Mouse (Mus musculus) ovary, postnatal 10 days (tissue): ENCODE data around the gene Bmpr2.

Source experiments
- DNase-seq: peaks from one replicate; pipeline ENCODE4 v3.0.0; 2022; ENCODE audit warnings: low spot score

Gene Bmpr2

DNA sequence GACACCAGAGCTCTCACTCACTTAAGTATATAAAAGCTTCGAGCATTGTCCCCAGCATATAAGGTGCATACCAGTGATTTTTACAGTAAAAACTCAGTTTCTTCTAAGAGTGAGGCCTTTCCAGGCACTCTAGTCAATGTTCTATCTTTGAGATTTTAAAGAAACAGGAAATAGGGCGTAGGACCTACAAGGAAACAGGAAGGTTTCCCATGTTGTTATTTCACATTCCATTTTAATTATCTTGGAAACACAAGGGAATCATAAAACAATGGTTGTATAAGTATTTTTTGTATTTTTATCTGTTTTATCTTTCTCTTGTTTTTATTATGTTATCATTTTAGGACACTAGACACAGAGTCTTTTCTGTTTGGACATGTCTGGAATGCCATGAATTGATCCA is 34.7 kb downstream of the Bmpr2 start:
- no peak for DNase-seq

DNA sequence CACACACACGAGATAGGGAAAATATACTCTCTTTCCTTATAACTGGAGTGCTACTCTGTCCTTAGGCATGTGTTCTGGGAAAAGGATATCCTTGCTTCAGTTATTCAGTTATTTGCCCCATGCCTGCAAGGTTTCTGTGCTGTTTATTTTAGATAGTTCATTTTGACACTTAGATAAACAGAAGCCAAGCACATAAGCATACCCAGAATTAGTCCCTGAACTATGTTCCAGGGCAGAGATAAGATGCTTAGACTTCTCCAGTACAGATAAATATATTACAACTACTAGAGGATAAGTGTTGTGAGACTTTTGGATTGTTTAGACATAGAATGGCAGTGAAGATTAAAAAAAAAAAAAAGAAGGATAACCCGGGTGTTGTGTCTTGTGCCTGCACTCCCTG is 41.2 kb downstream of the Bmpr2 start:
- DNase-seq, result no peak

DNA sequence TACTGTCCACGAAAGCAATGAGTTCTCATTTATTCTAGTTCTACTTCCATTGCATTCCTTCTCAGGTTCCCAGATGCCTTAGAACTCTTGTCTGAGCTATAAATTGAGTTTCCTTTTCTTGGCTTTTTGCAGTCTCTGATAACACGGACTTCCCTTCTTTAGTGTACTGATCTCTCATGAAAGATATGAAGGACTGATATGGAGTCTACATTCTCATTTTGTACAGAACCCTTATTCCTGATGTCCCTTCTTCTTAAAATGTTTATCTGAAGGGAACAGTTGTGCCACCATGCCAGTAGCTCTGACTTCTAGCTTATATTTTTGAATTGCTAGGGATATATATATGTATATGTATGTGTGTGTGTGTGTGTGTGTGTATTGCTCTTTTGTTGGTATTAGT is 46.7 kb downstream of the Bmpr2 start:
- DNase-seq, result no peak

DNA sequence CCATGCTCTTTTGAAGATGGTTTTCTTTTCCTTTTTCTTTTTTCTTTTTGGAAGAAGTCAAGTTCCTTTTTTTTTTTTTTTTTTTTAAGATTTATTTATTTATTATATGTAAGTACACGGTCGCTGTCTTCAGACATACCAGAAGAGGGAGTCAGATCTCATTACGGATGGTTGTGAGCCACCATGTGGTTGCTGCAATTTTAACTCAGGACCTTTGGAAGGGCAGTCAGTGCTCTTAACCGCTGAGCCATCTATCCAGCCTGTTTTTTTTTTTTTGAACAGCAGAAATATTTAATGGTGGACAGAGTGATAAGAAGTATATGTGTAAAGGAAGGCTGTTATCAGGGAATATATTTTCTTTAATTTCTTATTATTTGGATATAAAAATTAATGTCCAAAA is 49.6 kb downstream of the Bmpr2 start:
- no peak for DNase-seq

DNA sequence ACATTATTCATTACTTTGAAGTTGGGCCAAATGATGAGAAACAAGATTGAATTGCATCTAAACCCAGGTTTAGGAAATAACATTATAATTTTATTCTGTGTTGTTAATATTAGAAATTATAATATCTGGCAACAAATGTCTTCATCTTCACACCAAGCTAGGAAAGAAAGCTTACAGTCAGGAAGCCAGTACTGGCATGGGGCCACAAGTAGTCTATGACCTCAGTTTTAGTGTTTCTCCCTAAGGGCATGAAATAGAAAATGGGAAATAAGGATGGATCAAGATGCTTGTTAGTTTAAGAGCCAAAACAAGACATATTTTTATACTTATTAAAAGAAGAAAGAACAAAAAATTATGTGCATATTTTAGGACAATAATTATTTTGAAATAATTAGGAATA is 62.2 kb downstream of the Bmpr2 start:
- DNase-seq, result no peak

DNA sequence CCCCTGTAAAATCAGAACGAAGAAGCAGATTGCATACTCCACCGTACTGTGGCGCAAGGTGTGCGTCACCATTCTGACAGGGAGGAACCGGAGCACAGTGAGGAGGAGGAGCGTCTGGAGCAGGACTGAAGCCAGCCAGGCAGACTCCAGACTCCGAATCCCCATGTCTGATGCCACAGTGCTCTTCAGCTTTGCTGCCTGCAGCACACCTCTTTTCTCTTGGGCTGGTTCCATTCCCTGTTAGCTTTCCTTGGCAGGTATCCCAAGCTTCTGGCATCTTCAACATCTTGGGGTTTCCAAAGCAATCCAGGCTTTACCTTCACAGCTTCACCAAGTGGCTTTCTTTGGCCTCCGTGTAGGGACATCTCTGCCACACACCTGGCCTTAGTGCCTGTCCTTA is 63.4 kb downstream of the Bmpr2 start:
- DNase-seq, result no peak

DNA sequence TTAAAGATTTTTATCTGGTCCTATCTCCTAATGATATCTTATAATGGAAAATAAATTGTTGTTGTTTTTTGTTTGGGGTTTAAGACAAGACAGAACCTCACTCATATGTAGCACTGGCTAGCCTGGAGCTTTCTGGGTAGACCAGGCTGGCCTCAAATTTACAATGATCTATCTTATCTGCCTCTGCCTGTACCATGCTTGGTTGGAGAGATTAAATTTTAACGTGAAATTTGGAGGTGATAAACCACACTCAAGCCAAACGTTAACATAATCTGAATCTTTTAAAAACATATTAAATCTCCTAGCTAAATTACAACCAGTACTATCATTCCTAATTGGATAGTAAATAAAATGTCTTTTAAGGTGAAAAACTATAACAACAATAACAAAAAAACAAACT is 66.2 kb downstream of the Bmpr2 start:
- no peak for DNase-seq

DNA sequence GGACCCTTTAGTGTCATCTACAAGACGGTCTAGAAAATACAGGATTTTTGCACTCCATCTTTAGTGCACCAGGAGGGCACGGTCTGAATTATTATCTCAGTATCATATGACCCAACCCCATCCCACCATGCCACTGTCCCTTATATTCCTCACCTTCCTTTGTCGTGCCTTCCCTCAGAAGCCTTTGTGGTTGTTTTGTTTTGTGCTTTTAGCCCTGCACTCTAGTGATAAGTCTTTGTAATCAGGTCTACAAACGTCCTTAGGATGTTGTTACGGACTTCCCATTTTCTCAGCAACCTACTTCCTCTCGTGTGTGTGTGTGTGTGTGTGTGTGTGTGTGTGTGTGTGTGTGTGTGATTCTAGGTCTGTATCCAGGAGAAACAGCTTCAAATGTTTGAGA is 67.0 kb downstream of the Bmpr2 start:
- no peak for DNase-seq

DNA sequence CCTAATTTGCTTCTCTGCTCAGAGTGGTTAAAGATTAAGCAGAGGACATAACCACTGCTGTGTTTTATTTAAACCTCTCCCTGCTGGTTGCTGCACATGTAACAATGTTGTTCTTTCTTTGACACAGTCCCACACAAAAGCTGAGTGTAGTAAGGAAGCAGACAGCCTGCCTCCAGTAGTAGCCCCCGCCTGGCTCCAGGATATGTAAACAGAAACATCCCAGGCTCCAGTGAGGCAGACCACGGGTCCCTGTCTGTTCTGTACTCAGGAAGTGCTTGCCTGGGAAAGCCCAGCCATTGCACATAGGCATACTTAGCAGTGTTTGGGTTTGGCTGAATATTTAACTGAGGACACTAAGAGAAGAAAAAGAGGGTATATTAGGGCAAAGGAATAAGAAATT is 70.5 kb downstream of the Bmpr2 start:
- DNase-seq, result no peak

DNA sequence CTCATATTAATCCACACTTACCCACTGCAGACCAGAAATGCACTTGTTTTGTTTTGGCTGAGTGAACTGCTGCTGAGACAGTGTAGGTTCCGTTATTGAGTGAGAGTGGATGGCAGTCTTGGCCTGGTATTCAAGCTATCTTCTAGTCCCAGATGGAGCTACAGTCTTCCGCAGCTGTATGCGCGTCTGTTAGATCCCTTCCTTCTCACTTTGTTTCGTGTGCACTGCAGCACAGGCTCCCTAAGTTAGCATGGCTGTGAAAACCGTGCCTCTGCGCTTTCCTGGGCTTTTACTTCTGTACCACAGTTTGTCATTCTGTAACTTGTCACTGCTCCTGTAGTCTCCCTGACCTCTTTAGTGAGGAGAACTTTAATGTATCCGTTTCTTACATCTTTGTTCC is 85.1 kb downstream of the Bmpr2 start:
- no peak for DNase-seq

DNA sequence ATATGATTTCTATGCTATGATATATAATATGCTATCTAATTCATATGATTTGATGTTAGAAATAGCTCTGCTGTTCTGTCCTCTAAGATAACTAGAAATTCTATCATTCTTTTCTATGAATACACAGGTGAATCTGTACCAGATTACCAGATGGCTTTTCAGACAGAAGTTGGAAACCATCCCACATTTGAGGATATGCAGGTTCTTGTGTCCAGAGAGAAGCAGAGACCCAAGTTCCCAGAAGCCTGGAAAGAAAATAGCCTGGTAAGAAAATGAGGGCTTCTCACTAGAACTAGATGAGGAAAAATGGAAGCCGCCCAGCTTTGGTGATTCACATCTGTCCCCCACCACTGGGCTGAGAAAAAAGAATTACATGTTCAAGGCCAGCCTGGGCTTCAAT is 95.8 kb downstream of the Bmpr2 start:
- DNase-seq, result no peak

DNA sequence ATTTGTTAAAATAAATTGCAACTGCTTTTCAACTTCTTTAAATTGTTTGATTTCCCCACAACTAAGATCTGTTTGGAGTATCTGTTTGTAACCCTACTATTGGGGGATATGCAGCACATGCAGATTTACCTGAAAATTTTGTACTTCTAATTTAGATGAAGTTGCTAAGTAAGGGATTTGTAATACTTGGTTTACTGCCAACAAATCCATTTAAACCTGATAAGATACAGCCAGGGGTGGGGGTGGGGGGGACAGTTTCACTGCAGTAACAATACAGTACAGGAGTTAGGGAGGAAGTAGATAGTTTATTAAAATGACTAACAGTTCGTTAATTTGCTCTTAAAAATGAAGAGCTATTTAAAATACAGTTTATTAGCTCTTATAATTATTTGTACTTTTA is 98.9 kb downstream of the Bmpr2 start:
- DNase-seq, result no peak

DNA sequence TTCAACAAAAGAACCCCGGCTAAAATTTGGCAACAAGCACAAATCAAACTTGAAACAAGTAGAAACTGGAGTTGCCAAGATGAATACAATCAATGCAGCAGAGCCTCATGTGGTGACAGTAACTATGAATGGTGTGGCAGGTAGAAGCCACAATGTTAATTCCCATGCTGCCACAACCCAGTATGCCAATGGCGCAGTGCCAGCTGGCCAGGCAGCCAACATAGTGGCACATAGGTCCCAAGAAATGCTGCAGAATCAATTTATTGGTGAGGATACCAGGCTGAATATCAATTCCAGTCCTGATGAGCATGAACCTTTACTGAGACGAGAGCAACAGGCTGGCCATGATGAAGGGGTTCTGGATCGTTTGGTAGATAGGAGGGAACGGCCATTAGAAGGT is 104.8 kb downstream of the Bmpr2 start:
- no peak for DNase-seq

DNA sequence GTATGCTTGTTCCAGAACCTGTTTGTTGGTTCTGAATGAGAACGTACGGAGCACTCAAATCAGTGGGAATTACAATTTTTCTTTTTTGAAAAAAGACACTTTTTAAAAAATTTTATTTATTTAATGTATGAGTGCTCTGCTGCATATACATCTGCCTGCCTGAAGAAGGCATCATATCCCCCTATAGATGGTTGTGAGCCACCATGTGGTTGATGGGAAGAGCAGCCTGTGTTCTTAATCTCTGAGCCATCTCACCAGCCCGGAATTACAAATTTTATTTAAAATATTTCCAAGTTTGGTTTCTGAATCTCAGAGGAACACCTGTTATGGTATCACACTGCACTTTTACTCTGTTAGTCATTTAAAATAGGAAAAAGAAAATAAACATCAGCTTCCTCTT is 110.8 kb downstream of the Bmpr2 start:
- DNase-seq, result no peak

DNA sequence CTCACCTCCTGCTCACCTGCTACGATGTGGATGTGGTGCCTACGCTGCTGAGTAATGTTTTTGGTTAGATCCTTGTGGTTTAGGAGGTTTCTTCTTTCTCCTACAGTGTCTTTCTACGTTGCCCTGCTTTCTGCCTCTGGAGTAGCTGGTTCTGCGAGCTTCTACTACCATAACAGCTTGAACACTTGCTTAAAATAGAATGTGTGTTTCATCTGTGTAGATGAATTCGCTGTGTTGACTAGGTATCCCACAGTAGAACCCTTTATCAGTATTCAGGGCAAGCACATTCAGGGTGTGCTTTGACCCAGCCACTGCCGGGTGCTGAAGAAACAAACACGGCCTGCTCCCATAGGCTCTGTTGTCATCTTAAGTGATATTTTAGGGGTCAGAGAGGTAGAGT is 114.9 kb downstream of the Bmpr2 start:
- no peak for DNase-seq

DNA sequence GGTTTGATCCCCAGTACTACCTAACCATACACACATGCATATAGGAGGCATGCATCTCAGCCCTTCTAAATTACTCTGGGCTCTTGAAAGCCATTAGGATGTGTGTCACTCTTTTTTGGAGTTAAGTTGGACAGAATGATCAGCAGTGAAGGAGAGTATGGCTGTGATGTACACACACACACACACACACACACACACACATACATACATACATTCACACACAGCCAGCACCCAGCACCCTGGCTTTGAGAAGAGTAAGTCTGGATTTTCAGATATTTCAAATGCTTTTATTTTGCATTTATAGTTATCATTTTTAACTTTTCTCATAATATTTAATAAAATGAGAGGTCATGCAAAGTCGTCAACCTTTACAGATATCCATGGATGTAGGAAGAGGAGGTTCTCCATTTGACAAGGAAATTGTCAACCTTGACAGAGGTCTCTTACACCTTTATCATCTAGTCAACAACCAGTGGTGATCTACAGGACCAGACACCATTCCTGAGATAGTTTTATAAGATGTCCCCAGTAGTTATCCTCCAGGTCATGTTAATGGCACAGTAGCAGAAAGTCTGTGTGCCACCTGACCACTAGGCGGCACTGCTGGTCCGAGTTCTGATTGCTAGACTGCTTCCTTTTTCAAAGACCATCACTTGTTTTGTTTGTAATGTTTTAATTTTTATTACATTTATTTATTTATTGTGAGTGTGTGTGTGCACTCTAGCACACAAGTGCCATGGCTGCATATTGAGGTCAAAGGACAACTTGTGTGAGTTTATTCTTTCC is 120.3 kb downstream of the Bmpr2 start:
- peak; percentile 42 for DNase-seq

DNA sequence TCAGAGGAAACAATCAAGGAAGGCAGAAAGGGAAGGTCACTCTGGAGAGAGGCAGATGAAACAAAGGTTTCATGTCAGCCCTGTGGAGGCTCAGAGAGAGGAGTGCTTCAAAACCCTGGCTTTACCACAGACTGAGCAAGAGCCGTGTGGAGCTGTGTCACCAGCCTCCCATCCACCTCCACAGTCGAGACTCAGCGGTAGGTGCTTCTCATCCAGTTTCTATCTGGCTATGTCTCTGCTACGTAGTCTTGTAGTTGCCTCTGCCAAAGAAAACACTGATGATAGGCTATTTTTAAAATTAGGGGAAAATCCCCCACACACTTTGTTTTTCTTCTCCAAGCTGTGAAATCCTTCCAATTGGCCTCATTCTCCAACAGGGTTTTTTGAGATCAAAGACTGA is 123.7 kb downstream of the Bmpr2 start:
- DNase-seq, result no peak

DNA sequence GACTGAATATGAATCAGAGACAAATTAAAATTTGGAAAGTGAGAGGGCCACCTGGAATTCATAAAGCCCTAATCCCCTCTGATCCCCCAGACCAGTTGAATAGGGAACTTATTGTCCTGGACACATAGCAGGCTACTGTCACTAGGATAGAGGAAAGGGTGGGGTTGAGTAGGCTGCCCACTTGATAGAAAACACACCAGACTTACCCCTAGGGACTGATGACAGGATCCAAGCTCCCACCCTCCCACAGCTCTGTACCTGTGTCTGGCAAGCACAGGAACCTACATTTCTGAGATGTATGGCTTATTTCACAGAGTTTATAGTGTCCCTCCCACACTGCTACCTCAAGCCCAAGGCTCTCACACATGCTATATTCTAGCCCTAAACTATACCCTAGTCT is 124.8 kb downstream of the Bmpr2 start:
- no peak for DNase-seq

DNA sequence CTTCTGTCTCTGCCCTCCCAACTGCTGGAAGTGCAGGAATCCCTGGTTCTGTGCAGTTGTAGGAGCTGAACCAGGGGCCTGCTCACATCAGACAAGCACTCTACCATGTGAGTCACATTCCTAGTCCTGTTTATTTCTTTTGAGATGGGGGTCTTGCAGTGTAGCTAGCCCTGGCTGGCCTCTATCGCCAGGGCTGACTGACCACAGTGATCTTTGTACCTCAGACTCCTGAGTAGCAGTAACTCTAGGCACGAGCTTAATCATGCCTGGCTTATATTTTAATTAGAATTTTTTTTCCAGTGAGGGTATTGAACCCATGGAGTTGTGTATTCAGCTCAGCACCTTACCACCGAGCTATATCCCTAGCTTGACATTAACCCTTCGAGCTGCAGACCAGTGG is 128.0 kb downstream of the Bmpr2 start:
- no peak for DNase-seq

DNA sequence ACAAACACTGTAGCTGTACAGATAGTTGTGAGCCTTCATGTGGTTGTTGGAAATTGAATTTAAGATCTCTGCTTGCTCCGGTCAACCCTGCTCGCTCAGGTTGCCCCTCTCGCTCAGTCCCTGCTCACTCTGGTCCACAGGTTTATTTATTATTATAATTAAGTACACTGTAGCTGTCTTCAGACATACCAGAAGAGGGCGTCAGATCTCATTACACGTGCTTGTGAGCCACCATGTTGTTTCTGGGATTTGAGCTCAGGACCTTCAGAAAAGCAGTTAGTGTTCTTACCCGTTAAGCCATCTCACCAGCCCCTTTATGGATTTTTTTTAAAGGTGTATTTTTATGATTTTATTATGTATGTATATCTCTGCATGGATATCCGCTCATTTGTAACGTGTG is 129.6 kb downstream of the Bmpr2 start:
- DNase-seq, result no peak

DNA sequence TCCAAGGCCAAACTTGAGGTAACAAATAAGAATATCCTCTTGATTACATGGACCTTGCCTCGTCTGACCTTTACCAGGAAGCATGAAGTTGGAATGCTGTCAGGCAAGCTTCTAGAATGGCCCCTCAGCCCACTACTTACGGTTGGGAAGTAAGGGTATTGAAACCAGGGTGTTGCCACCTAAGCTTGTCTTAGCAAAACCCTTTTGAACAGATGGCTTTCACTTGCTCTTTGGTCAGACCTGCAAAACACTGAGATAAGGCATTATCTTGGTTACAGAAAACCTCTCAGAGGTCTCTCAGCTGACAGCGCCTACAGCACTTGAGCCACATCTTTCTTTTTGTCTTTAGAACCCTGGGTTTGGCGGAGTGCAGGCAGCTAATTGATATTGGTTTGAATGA is 130.8 kb downstream of the Bmpr2 start:
- no peak for DNase-seq

DNA sequence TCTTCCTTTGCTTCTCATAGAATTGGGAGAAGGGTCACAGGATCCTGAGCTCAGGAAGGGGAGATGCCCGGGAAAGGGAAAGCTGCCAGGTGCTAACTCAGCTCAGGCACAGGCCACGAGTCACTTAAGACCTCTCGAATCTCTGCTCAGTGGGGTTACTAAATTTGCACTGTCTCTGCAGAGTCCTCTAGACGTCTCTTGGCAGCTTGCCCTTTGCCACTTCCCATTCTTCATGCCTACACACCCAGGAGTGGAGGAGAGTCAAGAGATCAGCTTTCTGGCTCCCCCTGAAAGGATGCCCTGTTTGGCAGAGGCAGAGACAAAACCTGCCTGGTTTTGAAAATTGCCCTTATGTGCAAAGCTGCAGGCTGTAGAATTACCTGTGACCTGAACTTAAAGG is 132.3 kb downstream of the Bmpr2 start:
- no peak for DNase-seq

DNA sequence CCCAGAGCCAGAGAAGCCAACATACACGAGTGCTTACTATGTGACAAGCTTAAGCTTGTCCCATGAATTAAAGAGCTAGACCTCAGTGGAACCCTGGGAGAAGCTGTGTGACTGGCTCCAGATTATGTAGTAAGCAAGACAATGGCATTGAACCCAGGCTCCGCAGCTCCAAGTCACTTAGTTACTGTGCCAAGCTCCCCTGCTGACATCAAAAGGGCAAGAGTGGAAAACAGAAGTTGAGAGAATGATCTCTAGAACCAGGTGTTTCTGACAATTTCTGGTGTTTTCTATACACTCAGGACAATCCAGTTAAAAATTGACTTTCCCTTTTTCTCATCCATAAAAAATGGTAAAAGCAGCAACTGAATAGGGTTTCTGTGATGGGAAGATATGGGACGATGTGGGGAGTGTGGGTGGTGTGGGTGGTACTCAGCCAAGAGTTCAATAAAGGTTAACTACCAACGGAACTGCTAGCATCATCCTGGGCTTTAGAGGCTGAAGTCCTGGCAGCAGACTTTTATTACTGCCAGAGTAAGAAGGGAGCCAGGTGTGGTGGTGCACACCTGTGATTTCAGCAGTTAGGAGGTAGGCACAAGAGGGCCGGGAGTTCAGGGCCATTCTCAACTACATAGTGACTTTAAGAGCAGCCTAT is 134.1 kb downstream of the Bmpr2 start:
- no peak for DNase-seq

DNA sequence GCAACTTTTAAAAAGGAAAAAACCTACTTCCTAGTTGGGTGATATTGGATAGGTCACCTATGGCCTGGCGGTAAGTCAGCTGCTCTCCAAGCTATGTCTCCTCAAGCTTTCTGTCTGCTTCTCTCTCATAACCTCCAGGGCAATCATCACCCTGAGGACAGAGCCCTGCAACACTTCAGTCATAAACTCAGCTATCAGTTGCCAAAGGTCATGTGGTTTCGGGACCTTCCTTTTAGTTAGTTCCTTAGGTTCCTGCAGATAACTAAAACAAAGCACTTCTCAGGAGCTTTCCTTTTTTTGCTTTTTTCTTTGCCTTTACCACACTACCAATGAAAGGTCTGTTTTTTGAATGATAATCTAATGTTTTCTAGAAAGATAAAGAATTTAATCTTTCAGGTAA is 136.5 kb downstream of the Bmpr2 start:
- no peak for DNase-seq
